Mouse (Mus musculus) embryonic facial prominence, embryonic 11.5 days (tissue): ENCODE data around the gene Pdlim3. TPM values are rescaled to one million over a fixed set of nuclear protein-coding genes. Genes with fewer than 3 reads are reported as not detected.
"Not testable (repeated sequence)": the region's sequence is repeated elsewhere in the genome, so short reads cannot be mapped to it uniquely, and the experiment has no call there.

ENCODE experiments used
- ATAC-seq: fragments of 200-750 bp; cut with Nextera tagmentation; replicated peaks from 2 replicates; pipeline ENCODE4 v1.8.0; 2017; ENCODE audit warnings: low read depth; ENCODE audit not compliant: insufficient number of reproducible peaks, low FRiP score, low TSS enrichment
- DNase-seq: peaks from one replicate; pipeline ENCODE4 v3.0.0-alpha.2; 2015; ENCODE audit warnings: low spot score
- H3K27ac ChIP-seq: fragments of 300-500 bp; sonication (generic); replicated peaks from 2 replicates; pipeline ENCODE4 v1.5.1; 2014; ENCODE audit warnings: mild to moderate bottlenecking, low read depth, low read length, control low read depth
- H3K27me3 ChIP-seq: fragments of 300-500 bp; sonication (generic); 2 replicates; pipeline ENCODE4 v1.6.1; 2014; ENCODE audit warnings: mild to moderate bottlenecking, low read length, moderate library complexity, mixed read lengths; ENCODE audit not compliant: control insufficient read depth, insufficient read depth
- H3K36me3 ChIP-seq: fragments of 300-500 bp; sonication (generic); replicated peaks from 2 replicates; pipeline ENCODE4 v1.6.1; 2014; ENCODE audit warnings: low read depth, mild to moderate bottlenecking, low read length, moderate library complexity, mixed read lengths; ENCODE audit not compliant: control insufficient read depth, insufficient read depth
- H3K4me1 ChIP-seq: fragments of 300-500 bp; sonication (generic); 2 replicates; pipeline ENCODE4 v1.6.1; 2014; ENCODE audit warnings: low read length, mixed read lengths; ENCODE audit not compliant: control insufficient read depth, insufficient read depth
- H3K4me2 ChIP-seq: fragments of 300-500 bp; sonication (generic); 2 replicates; pipeline ENCODE4 v1.6.1; 2014; ENCODE audit warnings: low read depth, mild to moderate bottlenecking, control low read depth, low read length, moderate library complexity
- H3K4me3 ChIP-seq: fragments of 300-500 bp; sonication (generic); 2 replicates; pipeline ENCODE4 v1.5.1; 2014; ENCODE audit warnings: low read depth, low read length, control low read depth
- H3K9ac ChIP-seq: fragments of 300-500 bp; sonication (generic); replicated peaks from 2 replicates; pipeline ENCODE4 v1.6.1; 2014; ENCODE audit warnings: mild to moderate bottlenecking, control low read depth, low read length
- H3K9me3 ChIP-seq: fragments of 300-500 bp; sonication (generic); replicated peaks from 2 replicates; pipeline ENCODE4 v1.6.1; 2016; ENCODE audit warnings: mild to moderate bottlenecking, low read length, inconsistent platforms, mixed read lengths; ENCODE audit not compliant: control insufficient read depth
- WGBS: fragments of 180-500 bp; shearing (Covaris S2); extraction: QIAGEN DNeasy Blood & Tissue Kit; methylation state at CpG from one replicate; pipeline ENCODE4 v1.1.7; 2014; 5-methylcytosine and 5-hydroxymethylcytosine counted together
- polyA plus RNA-seq: library from polyadenylated mRNA; unstranded; fragments of >200 nt; fragmentation: Nextera tagmentation; extraction: Ambion mirVana; gene quantifications from 2 replicates; pipeline ENCODE4 v1.2.1, GENCODE M21; 2014

Pdlim3 gene
- polyA plus RNA-seq, 1 experiment from 2014 or later, result 13.9 TPM

DNA sequence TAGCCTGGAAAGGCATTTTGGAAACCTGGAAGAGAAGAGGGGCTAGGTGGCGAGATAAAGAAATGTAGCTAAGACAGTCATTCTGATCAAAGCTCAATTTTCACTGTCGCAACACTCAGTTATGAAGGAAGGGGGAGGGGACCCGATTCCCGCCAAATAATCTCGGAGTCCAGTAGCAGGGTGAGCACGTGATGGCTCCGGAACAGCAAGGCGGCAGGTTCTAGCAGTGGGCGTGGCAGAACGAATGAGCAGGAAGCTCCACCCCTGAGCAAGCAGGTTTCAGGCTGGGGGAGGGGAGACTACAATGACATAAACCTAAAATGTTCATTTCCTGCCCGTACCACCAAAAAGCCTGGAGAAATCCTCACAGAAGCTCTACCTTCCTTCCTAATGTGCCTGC is 13.7 kb upstream of the Pdlim3 start:
- H3K27ac ChIP-seq, H3K4me2 ChIP-seq, ATAC-seq, H3K4me1 ChIP-seq, H3K36me3 ChIP-seq, H3K9me3 ChIP-seq, H3K9ac ChIP-seq, DNase-seq, H3K27me3 ChIP-seq, H3K4me3 ChIP-seq: not testable (repeated sequence)
- WGBS, result 82% methylated on average over 11 of the region's 11 CpGs

DNA sequence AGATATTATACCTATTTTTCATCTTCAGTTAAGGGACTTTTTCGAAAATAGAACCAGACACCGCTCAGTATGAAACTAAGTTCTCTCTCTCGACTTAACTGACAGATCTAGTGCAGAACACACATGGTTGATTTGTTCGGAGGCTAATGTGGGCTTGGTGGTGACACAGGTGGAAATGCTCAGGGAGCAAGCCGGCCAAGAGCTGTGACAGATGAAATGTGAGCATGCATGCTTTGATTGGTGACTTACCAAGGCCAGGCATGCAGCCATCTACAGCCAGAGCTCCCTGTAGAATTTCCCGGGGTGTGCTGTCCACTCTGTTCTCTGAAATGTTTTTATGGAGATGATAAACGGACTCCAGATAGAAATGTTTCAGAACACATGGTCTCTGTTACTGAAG is 13.2 kb upstream of the Pdlim3 start:
- H3K9me3 ChIP-seq, result no peaks in the 10 kb centered on the region
- no peak overlapping the region for H3K9ac ChIP-seq
- 59% methylated on average over 7 of the region's 7 CpGs for WGBS
- no peaks in the 10 kb centered on the region for H3K27me3 ChIP-seq
- DNase-seq (peak; percentile 43), ATAC-seq (0 out of 2 replicates have a peak, but pooled peaks have one; percentile 18)
- no peak overlapping the region for H3K27ac ChIP-seq
- no peaks in the 10 kb centered on the region for H3K4me1 ChIP-seq
- H3K36me3 ChIP-seq, result no peaks in the 10 kb centered on the region
- no peak overlapping the region for H3K4me2 ChIP-seq
- H3K4me3 ChIP-seq, result no peak overlapping the region

DNA sequence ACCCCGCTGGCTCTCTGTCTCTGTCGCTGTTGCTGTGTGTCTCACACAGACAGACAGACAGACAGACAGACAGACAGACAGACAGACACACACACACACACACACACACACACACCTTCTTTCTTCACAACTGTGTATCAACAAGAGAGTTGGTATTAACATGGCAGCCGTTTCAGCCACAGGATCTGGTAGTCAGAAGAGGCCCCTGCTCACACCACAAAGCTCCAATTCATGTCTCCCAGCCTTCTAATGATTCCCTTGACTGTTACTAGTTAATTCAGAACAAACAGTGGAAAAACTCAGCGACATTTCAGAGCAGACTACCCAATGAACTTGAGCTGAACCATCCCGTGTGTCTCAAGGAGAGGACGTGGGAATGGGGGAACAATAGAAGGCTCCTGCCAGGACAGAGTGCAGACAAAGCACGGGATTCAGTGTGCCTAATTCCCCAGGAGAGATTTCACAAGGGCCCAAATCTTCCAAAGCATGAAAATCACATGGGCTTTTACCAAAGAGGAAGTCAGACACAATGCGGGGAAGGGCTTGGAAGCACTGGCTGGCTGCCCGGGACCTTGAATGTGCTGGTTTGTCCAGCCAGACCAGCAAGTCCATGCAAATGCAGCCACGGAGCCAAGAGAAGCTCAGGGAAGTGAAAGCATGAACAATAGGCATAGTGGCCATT is 10.2 kb upstream of the Pdlim3 start:
- ATAC-seq, result 0 out of 2 replicates have a peak, but pooled peaks have one; percentile 44
- Histone ChIP-seq H3K4me3 (no peak overlapping the region), H3K4me2 (no peak overlapping the region), H3K27me3 (no peaks in the 10 kb centered on the region), H3K9me3 (no peaks in the 10 kb centered on the region), H3K36me3 (no peaks in the 10 kb centered on the region), H3K27ac (peak overlapping the region; percentile 13; the same call in 1 of the 2 replicates), H3K9ac (peak overlapping the region; percentile 22), H3K4me1 (no peaks in the 10 kb centered on the region)
- DNase-seq, result peak; percentile 45
- WGBS, result 36% methylated on average over 10 of the region's 10 CpGs

DNA sequence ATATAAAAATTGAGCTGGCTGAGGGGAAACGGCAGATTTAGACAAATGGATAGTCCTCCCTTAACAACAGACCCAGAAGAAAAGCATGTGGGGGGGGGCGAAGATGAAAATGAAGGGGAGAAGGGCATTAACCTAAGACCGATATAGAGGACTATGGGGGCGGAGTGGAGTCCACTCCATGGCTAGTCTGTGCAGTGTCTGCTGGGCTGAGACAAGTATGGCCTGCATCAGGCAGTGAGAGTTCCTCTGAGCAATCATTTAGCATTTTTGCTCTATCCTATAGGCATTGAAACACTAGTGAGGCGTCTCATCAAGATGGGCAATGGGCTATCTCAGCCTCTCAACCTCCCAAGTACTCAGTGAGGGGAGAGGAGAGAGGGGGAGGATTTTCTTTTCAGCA is 8.9 kb upstream of the Pdlim3 start:
- WGBS, result 85% methylated on average over 5 of the region's 5 CpGs
- DNase-seq (no peak), ATAC-seq (no peak)
- H3K27ac ChIP-seq, result no peak overlapping the region
- H3K9ac ChIP-seq, result no peak overlapping the region
- no peak overlapping the region for H3K4me2 ChIP-seq
- no peak overlapping the region for H3K4me3 ChIP-seq
- no peaks in the 10 kb centered on the region for H3K36me3 ChIP-seq
- H3K9me3 ChIP-seq, result no peaks in the 10 kb centered on the region
- no peaks in the 10 kb centered on the region for H3K27me3 ChIP-seq
- H3K4me1 ChIP-seq, result no peaks in the 10 kb centered on the region

DNA sequence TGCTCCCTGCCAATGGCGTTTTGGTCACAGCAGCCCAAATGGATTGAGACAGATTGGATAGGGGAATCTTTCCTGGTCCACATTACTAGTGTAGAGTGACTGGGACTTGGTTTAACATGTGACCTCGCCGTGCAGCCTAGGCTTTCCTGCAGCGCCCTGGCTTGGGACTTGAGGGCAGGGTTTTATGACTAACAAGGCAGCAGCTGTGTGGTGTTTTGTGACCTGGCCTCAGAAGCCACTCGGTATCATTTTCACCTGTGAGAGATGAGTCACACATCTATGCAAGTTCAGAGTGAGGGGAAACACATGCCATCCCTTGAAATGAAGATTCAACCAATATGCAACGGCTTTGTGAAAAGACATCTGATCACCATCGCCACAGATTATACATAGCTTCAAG is 7.6 kb upstream of the Pdlim3 start:
- no peak for DNase-seq
- no peaks in the 10 kb centered on the region for H3K9me3 ChIP-seq
- no peaks in the 10 kb centered on the region for H3K36me3 ChIP-seq
- no peak for ATAC-seq
- H3K27ac ChIP-seq, result no peak overlapping the region
- 87% methylated on average over 7 of the region's 7 CpGs for WGBS
- H3K9ac ChIP-seq, result no peak overlapping the region
- no peak overlapping the region for H3K4me3 ChIP-seq
- H3K4me1 ChIP-seq, result no peaks in the 10 kb centered on the region
- H3K27me3 ChIP-seq, result no peaks in the 10 kb centered on the region
- no peak overlapping the region for H3K4me2 ChIP-seq

DNA sequence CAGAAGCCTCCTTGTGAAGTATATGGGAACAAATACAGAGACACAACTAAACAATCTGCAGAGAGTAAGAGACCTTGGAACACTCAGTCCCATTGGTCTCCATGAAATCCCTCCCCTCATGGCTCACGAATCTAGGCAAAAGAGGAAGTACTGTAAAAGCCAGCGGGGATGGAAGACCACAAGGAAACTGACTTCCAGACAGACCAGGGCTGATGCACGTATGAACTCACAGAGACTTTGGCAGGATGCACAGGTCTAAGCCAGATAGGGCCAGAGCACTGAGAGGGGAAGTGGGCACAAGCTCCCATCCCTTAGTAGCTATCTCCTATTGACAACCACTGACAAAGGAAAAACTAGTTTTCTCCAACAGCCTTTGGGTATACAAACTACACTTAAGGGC is 4.8 kb upstream of the Pdlim3 start:
- no peaks in the 10 kb centered on the region for H3K27me3 ChIP-seq
- no peak overlapping the region for H3K4me3 ChIP-seq
- no peak overlapping the region for H3K9ac ChIP-seq
- no peaks in the 10 kb centered on the region for H3K4me1 ChIP-seq
- DNase-seq (no peak), ATAC-seq (no peak)
- no peaks in the 10 kb centered on the region for H3K9me3 ChIP-seq
- no peaks in the 10 kb centered on the region for H3K36me3 ChIP-seq
- H3K4me2 ChIP-seq, result no peak overlapping the region
- H3K27ac ChIP-seq, result no peak overlapping the region
- 85% methylated on average over 3 of the region's 3 CpGs for WGBS

DNA sequence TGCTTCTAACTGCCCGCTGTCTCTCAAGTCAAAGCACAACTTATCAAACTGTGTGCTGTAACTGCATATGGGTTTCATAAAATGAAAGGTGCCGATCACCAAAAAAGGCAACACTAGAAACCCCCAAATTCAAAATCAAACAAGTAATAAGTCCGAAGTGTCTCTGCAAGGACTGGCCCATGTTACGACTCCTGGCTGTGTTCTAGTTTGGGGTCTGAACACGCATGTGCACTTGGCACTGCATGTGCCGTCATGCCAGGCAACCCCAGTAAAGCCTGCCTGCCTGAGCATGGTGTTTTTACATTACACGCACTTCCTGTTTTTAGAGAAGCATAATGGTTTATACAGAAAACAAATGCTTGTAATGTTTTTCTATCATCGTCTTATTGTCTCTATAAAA is 3.5 kb upstream of the Pdlim3 start:
- no peak overlapping the region for H3K4me3 ChIP-seq
- no peaks in the 10 kb centered on the region for H3K4me1 ChIP-seq
- H3K27ac ChIP-seq, result no peak overlapping the region
- no peak overlapping the region for H3K9ac ChIP-seq
- WGBS, result 91% methylated on average over 8 of the region's 8 CpGs
- no peaks in the 10 kb centered on the region for H3K36me3 ChIP-seq
- H3K27me3 ChIP-seq, result no peaks in the 10 kb centered on the region
- DNase-seq (no peak), ATAC-seq (no peak)
- no peaks in the 10 kb centered on the region for H3K9me3 ChIP-seq
- no peak overlapping the region for H3K4me2 ChIP-seq

DNA sequence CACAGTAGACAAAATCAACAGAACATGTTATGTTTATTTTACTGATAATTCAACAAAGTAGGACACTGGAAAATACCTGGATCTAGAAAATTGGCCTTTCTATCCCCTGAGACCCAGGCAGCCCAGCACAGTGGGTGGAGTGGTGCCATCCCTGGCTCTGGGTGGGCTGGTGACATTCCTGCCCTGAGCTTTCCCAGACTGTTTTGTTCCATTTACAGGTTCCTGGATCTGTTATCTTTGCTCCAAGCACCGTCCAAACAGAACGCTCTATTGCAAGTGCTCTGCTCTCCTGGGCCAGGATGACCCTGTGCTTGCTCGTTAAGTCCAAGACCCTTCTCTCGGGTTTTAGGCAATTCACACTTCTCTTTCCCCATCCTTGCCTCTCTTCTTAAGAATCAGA is 1.5 kb upstream of the Pdlim3 start:
- no peak for DNase-seq
- no peak for ATAC-seq
- H3K9ac ChIP-seq, result no peak overlapping the region
- no peak overlapping the region for H3K27ac ChIP-seq
- no peak overlapping the region for H3K4me2 ChIP-seq
- H3K27me3 ChIP-seq, result no peaks in the 10 kb centered on the region
- no peaks in the 10 kb centered on the region for H3K36me3 ChIP-seq
- H3K4me1 ChIP-seq, result no peaks in the 10 kb centered on the region
- no peak overlapping the region for H3K4me3 ChIP-seq
- H3K9me3 ChIP-seq, result no peaks in the 10 kb centered on the region
- 47% methylated on average over 4 of the region's 4 CpGs for WGBS
